Mouse (Mus musculus) stomach, postnatal 0 days (tissue): ENCODE results near the gene Sfrp4.

ENCODE experiments used
- CTCF ChIP-seq: IDR thresholded peaks from 2 replicates; pipeline ENCODE4 v1.5.1; 2016; ENCODE audit warnings: antibody characterized with exemption, low read depth, mild to moderate bottlenecking, moderate library complexity
- EP300 ChIP-seq: optimal IDR thresholded peaks from 2 replicates; pipeline ENCODE3; 2016; ENCODE audit warnings: antibody characterized with exemption

DNA sequence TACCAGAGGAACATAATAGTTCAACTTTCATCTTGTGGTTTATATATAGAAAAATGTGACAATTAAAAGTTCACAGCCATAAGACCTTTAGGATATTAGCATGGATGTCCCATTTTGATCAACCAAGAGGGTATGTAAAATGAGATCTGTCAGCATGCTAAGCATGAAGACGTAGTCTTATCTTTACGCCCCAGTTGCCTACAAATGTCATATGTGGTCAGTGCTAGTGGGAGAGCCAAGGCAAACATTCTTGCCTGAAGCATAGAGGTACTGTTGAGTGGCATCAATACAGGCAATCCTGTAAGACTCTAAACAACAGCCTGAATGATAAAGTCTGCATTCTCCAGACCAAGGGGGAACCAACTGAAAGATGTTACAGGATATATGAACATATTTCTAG, 29.5 kb downstream of the Sfrp4 start:
- TF ChIP-seq CTCF (no peak), EP300 (no peak)
